Mouse (Mus musculus) embryonic facial prominence, embryonic 12.5 days (tissue): Measurements from ENCODE around the gene Krtap4-8. TPM values are rescaled to one million over a fixed set of nuclear protein-coding genes. Genes with fewer than 3 reads are reported as not detected.

Experiments
- ATAC-seq: fragments of 200-750 bp; cut with Nextera tagmentation; 2 replicates; pipeline ENCODE4 v1.8.0; 2017; ENCODE audit not compliant: insufficient number of reproducible peaks, insufficient read depth, low FRiP score, low TSS enrichment
- H3K27ac ChIP-seq: fragments of 300-500 bp; sonication (generic); 2 replicates; pipeline ENCODE4 v1.5.1; 2016; ENCODE audit warnings: mild to moderate bottlenecking
- H3K27me3 ChIP-seq: fragments of 300-500 bp; sonication (generic); 2 replicates; pipeline ENCODE4 v1.6.1; 2016; ENCODE audit warnings: mild to moderate bottlenecking, moderate library complexity
- H3K36me3 ChIP-seq: fragments of 300-500 bp; sonication (generic); 2 replicates; pipeline ENCODE4 v1.6.1; 2016; ENCODE audit warnings: mild to moderate bottlenecking
- H3K4me1 ChIP-seq: fragments of 300-500 bp; sonication (generic); 2 replicates; pipeline ENCODE4 v1.6.1; 2016
- H3K4me2 ChIP-seq: fragments of 300-500 bp; sonication (generic); replicated peaks from 2 replicates; pipeline ENCODE4 v1.6.1; 2016; ENCODE audit warnings: mild to moderate bottlenecking, moderate library complexity
- H3K4me3 ChIP-seq: fragments of 300-500 bp; sonication (generic); 2 replicates; pipeline ENCODE4 v1.5.1; 2016; ENCODE audit warnings: mild to moderate bottlenecking
- H3K9ac ChIP-seq: fragments of 300-500 bp; sonication (generic); 2 replicates; pipeline ENCODE4 v1.6.1; 2016; ENCODE audit warnings: mild to moderate bottlenecking, moderate library complexity
- H3K9me3 ChIP-seq: fragments of 300-500 bp; sonication (generic); 2 replicates; pipeline ENCODE4 v1.6.1; 2016; ENCODE audit warnings: mild to moderate bottlenecking, moderate library complexity
- WGBS: fragments of 180-500 bp; shearing (Covaris S2); methylation state at CpG from one replicate; pipeline ENCODE4 v1.1.7; 2016; 5-methylcytosine and 5-hydroxymethylcytosine counted together
- polyA plus RNA-seq: library from polyadenylated mRNA; unstranded; fragments of >200 nt; fragmentation: Nextera tagmentation; extraction: Ambion mirVana; gene quantifications from 2 replicates; pipeline ENCODE4 v1.2.1, GENCODE M21; 2016

Gene Krtap4-8
- polyA plus RNA-seq, 1 experiment from 2014 or later: not detected

DNA sequence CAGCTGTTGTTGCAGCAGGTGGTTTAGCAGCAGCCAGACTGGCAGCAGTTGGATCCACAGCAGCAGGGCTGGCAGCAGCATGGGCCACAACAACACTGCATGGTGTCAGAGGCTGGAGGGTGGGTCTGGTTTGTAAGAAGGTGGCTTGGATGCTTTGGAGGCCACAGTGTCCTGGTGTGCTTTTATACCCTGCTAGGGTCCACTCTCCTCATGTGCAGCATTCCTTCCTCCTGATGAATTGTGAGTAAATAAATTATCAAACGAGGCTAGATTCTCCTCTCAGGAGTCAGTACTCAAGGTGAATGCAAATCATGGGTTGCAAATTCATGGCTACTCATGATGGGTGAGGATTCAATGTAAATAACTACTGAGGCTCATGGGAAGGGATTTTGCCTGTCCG is 46.3 kb downstream of the Krtap4-8 start, which contains the start of gene Gm14180:
Gm14180 (minus strand) TSS at position 101 of the 400 bp plus-strand sequence.
- WGBS: 65% methylated on average over 2 of the region's 2 CpGs

More for the DNA sequence above, 46.3 kb downstream of the Krtap4-8 start, which contains the start of gene Gm14180:
- Histone ChIP-seq H3K4me1 (no peaks in the 10 kb centered on the region), H3K27ac (no peak within 1 kb of the TSS), H3K4me2 (no peak within 1 kb of the TSS), H3K9ac (no peak within 1 kb of the TSS), H3K4me3 (no peak within 1 kb of the TSS), H3K9me3 (no peaks in the 10 kb centered on the region), H3K36me3 (no peaks in the 10 kb centered on the region), H3K27me3 (no peaks in the 10 kb centered on the region)
- ATAC-seq: no peak

Other genes with a start within 250 kb of the Krtap4-8 start
- not detected in 2 replicates for gene Krt40, start 237.5 kb downstream of the Krtap4-8 start, polyA plus RNA-seq
- not detected in 2 replicates for gene Krtap3-3, start 229.8 kb downstream of the Krtap4-8 start, polyA plus RNA-seq
- gene Krtap3-2, start 223.9 kb downstream of the Krtap4-8 start, polyA plus RNA-seq: not detected in 2 replicates
- not detected in 2 replicates for gene Gm11939, start 221.2 kb downstream of the Krtap4-8 start, polyA plus RNA-seq
- gene Krtap3-1, start 214.1 kb downstream of the Krtap4-8 start, polyA plus RNA-seq: not detected in 2 replicates
- gene Krtap1-5, start 199.7 kb downstream of the Krtap4-8 start, polyA plus RNA-seq: not detected in 2 replicates
- gene Krtap1-4, start 197.1 kb downstream of the Krtap4-8 start, polyA plus RNA-seq: not detected in 2 replicates
- gene Krtap1-3, start 189.4 kb downstream of the Krtap4-8 start, polyA plus RNA-seq: not detected in 2 replicates
- not detected in 2 replicates for gene Krtap9-3, start 182.6 kb downstream of the Krtap4-8 start, polyA plus RNA-seq
- gene Gm11938, start 177.4 kb downstream of the Krtap4-8 start, polyA plus RNA-seq: not detected in 2 replicates
- gene Gm11937, start 170.5 kb downstream of the Krtap4-8 start, polyA plus RNA-seq: not detected in 2 replicates
- gene Krtap2-4, start 165.9 kb downstream of the Krtap4-8 start, polyA plus RNA-seq: not detected in 2 replicates
- not detected in 2 replicates for gene Gm11562, start 160.3 kb downstream of the Krtap4-8 start, polyA plus RNA-seq
- gene Krtap4-1, start 152.5 kb downstream of the Krtap4-8 start, polyA plus RNA-seq: not detected in 2 replicates
- gene Krtap4-2, start 145.6 kb downstream of the Krtap4-8 start, polyA plus RNA-seq: not detected in 2 replicates
- gene Krtap4-7, start 136.6 kb downstream of the Krtap4-8 start, polyA plus RNA-seq: not detected in 2 replicates
- not detected in 2 replicates for gene Gm11555, start 130.5 kb downstream of the Krtap4-8 start, polyA plus RNA-seq
- gene Gm11563, start 121.7 kb downstream of the Krtap4-8 start, polyA plus RNA-seq: not detected in 2 replicates
- not detected in 2 replicates for gene Krtap4-6, start 114.7 kb downstream of the Krtap4-8 start, polyA plus RNA-seq
- not detected in 2 replicates for gene Gm14190, start 90.0 kb downstream of the Krtap4-8 start, polyA plus RNA-seq
- gene Gm14180, start 46.4 kb downstream of the Krtap4-8 start, polyA plus RNA-seq: not detected in 2 replicates
- not detected in 2 replicates for gene Gm11595, start 7.8 kb downstream of the Krtap4-8 start, polyA plus RNA-seq
- gene Krtap4-9, start 4.5 kb upstream of the Krtap4-8 start, polyA plus RNA-seq: not detected in 2 replicates
- not detected in 2 replicates for gene Gm11596, start 12.8 kb upstream of the Krtap4-8 start, polyA plus RNA-seq
- gene Gm11569, start 18.2 kb upstream of the Krtap4-8 start, polyA plus RNA-seq: not detected in 2 replicates
- gene Gm11554, start 23.7 kb upstream of the Krtap4-8 start, polyA plus RNA-seq: not detected in 2 replicates
- not detected in 2 replicates for gene Krtap4-13, start 29.2 kb upstream of the Krtap4-8 start, polyA plus RNA-seq
- gene Gm11564, start 35.0 kb upstream of the Krtap4-8 start, polyA plus RNA-seq: not detected in 2 replicates
- gene 2300003K06Rik, start 57.4 kb upstream of the Krtap4-8 start, polyA plus RNA-seq: not detected in 2 replicates
- gene Krtap4-16, start 70.9 kb upstream of the Krtap4-8 start, polyA plus RNA-seq: not detected in 2 replicates
- gene Gm11568, start 77.2 kb upstream of the Krtap4-8 start, polyA plus RNA-seq: not detected in 2 replicates
- not detected in 2 replicates for gene Gm11559, start 83.8 kb upstream of the Krtap4-8 start, polyA plus RNA-seq
- gene Krtap9-1, start 92.7 kb upstream of the Krtap4-8 start, polyA plus RNA-seq: not detected in 2 replicates
- not detected in 2 replicates for gene Gm11567, start 98.5 kb upstream of the Krtap4-8 start, polyA plus RNA-seq
- not detected in 2 replicates for gene Krtap31-1, start 127.2 kb upstream of the Krtap4-8 start, polyA plus RNA-seq
- not detected in 2 replicates for gene Gm11565, start 134.0 kb upstream of the Krtap4-8 start, polyA plus RNA-seq
- gene Krtap31-2, start 155.6 kb upstream of the Krtap4-8 start, polyA plus RNA-seq: not detected in 2 replicates
- gene Krtap9-5, start 167.8 kb upstream of the Krtap4-8 start, polyA plus RNA-seq: not detected in 2 replicates
- gene Krtap29-1, start 198.3 kb upstream of the Krtap4-8 start, polyA plus RNA-seq: not detected in 2 replicates
- gene Krtap16-1, start 205.9 kb upstream of the Krtap4-8 start, polyA plus RNA-seq: not detected in 2 replicates
- gene Krtap17-1, start 213.3 kb upstream of the Krtap4-8 start, polyA plus RNA-seq: 0.29 TPM in 1 of 2 replicates, not detected in the other
- gene Krt33a, start 235.5 kb upstream of the Krtap4-8 start, polyA plus RNA-seq: 0.15 TPM in 1 of 2 replicates, not detected in the other
- 0.23 and 0.40 TPM in 2 replicates for gene Krt33b, start 249.2 kb upstream of the Krtap4-8 start, polyA plus RNA-seq